Mouse (Mus musculus) A20 (cell line): Measurements from ENCODE around the gene Slc16a6.
A peak's percentile ranks its signal among the peaks of the same experiment; 100 is the strongest.

Experiments used
- DNase-seq: peaks from one replicate; pipeline ENCODE4 v3.0.0-alpha.2; 2011; ENCODE audit warnings: low read depth, low spot score

The Slc16a6 gene

DNA sequence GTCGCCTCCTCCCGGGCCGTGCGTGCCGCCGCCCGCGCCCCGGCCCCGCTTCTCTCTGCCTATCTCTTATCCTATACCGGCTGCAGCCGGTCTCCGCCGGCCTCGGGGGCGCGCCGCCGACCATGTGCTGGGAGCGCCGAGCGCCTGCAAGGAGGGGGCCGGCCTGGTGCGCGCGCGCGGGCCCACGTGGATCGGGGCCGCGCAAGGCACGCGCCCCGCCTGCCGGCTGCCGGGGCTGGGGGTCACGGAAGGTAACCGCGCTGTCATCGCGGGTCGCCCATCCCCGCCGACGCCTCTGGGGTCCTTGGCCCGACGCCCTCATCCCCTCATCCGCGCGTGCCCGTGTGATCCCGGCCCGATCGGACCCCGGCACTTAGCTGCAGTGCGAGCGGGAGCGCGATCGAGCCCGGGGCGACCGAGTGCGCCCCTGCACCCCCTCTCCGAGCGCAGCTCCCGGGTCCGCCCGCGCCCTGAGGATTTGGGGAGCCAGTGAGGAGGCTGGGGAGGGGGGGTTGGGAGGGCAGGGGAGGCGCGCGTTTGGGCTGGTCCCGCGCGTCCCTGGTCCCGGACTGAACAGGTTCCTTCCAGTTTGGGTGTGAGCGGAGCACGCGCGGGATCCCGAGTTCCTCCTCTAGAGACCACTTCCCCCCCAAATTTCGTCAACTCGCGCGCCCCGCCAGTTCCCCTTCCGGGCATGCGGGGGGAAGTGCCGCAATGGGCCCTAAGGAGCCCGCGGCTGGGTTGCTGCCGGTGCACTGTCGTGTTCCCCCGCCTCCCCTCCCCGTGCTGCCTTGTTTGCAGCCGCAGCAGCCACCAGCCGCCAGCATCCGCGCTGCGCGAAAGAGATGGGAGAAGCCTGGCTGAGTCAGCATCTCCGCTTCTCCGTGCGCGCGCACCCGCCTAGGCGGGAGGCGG, at the start of gene Slc16a6, which contains the start of gene Arsg:
Slc16a6 (minus strand) TSS at position 428 of the 915 bp plus-strand sequence.
Arsg (plus strand) TSS at position 204 of the 915 bp plus-strand sequence.
- peak; percentile 96 for DNase-seq

DNA sequence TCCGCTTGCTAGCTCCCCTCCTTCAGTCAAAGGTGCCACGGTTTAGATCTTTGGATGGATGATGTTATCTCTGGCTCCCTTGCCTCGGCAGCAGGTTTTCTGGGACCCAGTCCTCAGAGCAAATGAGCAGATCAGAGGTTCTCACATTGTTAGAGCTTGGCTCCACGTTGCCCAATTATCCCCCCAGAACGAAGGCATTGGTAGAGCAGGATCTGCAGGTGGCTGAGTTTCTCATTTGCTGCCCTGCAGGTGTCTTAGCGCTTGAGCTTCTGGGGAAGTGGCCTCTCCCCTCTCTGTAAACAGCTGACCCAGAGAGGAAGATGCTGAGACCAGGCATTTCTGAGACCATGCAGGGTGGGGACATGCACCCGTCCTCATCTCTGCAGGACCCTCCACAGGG, 47.6 kb upstream of the Slc16a6 start:
- peak; percentile 70 for DNase-seq

DNA sequence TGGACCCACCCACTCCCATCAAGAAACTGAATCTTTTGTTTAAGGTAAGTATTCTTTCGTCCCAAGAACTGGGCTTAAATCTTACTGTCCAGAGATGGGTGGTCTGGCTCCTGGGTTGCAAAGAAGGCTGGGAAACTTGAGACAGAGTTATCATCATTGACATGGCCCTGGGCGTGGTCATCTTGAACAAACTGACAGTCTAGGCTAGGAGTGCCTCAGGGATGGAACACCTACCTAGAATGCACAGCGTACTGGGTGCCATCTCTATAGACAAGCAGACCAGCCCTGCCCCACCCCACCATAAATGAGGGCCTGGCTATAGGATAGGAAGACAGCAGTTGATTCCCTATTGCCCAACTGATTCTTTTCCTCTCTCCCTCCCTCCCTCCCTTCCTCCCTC, 44.4 kb upstream of the Slc16a6 start:
- DNase-seq = no peak

DNA sequence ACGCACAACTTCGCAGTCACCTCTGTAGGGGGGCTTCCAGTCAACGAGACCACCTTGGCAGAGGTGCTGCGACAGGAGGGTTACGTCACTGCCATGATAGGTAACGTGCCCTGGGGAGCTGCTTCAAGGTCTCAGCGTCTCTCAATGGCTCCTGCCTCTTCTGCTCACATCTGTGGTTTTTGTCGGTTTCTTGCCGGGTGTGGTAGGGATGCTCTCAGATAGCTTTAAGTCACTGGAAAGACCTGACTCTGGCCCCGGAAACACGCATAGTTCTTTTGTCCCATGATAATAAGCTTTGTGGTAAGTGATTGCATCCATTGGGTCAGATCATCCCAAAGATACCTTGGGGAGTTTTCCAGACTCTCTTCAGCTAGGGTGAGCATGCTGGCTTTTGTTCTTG, 43.9 kb upstream of the Slc16a6 start:
- no peak for DNase-seq

DNA sequence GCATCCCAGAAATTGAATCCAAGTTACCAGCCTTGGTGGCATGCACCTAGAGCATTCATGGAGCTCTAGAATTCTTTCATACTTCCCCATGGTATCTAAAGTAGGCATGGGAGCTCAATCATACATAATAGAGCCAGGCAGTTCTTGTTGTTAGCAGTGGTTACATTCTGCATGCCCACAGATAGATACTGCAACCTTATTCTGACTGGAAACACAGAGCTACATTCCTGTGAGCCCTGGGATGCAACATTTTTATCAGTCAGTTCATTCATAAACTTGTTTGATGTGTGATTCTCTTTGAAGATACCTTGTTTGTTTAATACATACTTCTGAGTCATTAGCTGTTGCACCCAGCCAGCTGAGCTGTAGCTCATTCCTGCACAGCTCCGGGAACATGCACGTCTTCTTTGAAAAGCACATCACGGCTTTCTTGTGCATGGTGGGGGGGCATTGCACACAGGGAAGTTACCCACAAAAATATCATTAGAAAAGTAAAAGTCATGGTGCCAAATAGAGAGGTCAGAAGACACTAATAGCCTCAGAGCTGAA, 40.7 kb upstream of the Slc16a6 start:
- no peak for DNase-seq

DNA sequence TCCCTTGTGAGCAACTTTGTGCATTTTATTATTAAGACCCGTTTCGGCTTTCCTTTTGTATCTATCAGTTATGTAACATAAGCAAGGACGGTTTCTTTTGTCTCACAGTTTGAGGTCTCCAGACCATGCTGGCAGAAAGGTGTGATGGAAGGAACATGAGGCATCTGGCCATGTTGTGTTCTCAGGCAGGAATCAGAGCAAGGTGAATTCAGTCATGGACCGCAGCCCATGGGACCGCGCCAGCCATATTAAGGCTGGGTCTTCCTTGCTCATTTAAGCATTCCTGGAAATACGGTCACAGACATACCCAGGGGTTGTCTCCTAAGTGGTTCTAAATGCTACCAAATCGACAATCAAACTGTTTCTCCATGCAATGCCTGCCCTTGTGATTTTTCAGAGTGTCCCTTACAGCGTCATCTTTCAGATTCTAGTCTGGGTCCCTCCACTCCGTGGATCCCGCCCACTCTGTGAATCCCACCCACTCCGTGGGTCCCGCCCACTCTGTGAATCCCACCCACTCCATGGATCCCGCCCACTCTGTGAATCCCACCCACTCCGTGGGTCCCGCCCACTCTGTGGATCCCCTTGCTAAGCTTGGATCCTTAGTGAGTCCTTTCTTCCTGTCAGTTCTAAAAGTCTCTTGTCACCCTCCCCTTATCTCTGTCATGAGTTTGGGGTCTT, 39.7 kb upstream of the Slc16a6 start:
- DNase-seq = no peak

DNA sequence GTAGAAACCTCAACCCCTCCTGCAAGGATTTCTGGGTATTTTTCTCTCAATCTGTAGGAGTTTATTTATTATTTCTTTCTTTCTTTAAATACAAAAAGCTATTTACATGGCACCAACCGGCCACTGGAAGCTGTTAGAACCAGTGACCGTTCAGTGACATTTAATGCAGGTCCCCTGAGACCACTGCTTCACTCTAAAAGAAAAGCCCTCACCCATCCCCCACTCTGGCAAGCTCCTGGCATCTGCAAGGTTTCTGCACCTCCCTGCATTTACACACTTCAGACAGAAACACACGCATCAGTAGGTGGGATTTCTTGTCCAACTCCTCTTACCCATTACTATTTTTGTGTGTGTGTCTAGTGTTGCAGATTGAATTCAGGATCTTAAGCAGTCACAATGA, 33.7 kb upstream of the Slc16a6 start:
- no peak for DNase-seq

DNA sequence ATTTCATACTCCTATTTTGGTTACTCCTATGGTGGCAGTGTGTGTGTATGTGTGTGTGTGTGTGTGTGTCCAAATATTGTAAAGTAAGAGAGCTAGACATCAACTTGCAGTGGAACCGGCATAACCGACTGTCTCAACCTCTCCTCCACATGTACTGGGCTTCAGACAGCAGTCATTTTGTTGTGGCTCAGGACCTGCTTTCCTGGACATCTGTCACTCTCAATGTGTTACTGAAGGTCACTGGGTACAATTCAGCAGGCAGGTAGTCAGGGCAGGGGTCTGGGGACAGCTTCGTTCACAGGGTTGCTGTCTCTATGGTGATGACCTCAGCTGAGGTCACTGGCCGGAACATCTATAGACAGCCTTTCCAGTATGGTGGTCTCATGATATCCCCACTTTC, 32.4 kb upstream of the Slc16a6 start:
- DNase-seq = no peak

DNA sequence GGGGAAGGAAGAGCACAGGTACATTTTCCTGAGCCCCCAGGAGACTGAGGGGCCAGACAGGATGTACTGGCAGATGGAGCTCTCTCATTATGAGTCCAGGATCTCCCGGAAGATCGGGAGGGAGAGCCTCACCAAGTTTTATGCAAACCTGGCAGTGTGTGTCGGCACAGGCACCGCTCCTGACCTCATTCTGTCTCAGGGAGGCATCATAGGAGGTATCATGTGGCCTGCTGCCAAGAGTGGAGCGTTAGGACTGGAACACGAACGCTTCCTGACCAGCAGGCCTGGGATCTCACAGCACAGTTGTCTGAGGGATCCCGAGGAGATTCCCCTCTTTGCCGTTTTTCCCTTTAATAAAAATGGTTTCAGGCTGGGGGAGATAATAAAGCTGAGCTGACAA, 31.6 kb upstream of the Slc16a6 start:
- DNase-seq = no peak

DNA sequence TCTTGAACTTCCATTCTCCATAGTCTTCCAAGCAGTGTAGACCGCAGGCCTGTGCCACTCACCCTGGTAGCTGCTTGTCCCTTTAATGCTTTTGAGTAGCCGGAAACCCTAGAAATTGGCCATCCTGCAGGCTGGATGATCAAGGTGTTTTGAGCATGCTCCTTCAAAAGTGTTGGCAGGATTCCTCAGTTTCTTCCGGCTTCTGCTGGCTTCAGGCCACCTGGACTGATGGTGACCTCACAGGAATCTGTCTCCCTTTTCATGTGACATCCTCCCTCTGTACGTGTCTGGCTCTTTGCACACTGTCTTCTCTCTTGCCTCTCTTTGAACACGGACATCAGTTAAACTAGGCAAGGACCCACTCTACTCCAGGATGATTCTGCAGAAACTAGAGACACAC, 26.8 kb upstream of the Slc16a6 start:
- DNase-seq = no peak

DNA sequence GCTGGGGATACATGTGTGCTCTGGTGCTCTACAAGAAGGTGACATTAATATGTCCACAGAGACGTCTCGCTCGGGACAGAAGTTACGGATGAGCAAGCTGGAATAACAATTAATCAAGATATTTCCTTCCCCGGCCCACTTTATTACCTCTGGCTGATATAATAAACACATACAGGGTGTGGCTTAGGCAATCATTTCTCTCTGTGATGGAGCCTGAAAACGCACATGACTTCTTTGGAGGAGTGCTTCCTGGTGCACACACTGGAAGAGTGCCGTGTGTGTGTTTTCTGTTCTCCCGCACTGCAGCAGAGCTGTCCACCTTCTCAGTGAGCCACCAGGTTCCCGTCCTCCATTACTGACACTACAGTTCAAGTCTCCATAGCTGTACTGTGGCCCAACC, 24.6 kb upstream of the Slc16a6 start:
- no peak for DNase-seq

DNA sequence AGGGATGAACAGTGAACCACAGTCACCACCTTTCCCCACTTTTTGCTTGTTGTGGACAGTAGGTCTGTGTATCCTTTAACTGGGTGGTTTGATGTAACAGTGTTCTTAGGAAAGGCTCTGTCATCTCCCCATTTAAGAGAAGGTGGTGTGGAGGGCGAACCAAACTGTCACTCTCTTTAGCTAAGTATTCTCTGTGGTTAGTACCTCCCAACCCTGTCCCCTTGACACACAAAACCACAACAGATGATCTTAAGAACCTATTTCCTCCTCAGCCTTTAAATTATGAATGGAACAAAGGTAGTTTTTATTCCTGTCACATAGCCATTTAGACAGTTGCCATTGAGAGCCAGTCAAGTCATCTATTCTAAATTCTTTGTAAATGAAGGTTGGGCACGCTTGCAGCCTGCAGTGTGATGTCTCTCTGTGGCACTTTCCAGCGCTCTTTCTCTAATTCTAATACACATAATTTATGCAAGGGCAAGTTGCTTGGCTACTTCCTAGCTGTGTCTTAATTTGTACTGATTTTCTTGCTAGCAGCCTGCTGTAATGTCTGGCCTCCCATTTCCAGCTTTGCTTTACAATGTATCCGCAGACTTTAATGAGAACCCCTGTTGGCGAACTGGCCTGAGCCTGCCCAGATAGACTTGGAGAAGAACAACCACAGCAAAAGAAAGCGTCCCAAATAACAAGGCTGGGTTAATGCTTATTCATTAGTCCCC, 23.8 kb upstream of the Slc16a6 start:
- peak; percentile 63 for DNase-seq

DNA sequence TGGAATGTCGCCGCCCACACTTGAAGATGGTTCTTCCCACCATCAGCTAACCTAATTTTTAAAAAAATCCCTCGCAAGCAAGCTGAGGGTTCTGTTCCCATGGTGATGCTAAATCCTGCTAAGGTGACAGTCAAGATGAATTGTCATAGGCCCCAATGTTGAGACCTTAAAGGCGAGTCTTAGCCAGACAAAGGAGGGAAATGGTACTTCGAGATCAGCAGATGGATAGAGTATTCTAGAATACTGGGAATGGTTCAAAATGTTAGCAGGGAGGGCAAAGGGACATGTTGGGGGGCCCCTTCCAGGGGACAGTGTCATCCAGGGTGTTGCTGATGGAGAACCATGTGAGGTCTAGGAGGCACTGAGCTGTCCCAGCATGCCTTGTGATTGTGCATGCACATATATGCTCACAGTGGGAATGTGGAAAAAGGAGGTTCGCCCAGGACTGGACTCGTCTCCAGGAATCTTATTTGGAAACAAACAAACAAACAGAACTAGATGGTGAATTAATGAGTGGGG, 23.1 kb upstream of the Slc16a6 start:
- DNase-seq = no peak

DNA sequence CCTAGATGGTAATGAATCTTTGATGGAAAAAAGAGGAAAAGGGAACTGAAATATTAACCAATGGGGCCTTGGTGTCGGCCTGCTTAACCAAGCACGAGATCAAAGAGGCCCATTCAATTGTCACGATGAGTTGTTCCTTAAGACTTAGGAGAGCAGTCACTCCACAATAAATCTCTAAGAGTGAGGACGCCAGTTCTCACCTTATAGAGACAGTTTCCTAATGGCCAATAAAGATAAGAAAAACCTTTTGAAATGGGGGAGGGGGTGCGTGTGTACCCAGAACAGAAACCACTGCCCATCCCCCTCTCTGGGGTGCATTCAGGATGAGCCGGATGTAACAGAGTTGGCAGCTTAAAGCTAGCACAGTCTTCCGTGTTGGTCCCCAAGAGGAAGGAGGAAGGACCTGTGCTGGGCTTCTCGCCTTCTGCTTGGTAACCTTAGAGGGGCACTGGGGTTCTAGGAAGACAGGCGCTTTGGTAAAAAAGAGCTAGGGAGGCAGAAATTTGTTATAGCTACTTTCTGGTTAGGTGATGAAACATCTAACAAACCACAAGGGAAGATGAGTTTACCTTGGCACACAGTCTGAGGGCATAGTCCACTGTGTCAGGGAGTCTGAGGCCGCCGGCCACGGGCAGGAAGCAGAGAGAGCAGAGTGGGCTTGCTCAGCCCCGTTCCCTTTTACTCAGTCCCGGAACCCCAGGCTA, 22.5 kb upstream of the Slc16a6 start:
- DNase-seq = peak; percentile 77

DNA sequence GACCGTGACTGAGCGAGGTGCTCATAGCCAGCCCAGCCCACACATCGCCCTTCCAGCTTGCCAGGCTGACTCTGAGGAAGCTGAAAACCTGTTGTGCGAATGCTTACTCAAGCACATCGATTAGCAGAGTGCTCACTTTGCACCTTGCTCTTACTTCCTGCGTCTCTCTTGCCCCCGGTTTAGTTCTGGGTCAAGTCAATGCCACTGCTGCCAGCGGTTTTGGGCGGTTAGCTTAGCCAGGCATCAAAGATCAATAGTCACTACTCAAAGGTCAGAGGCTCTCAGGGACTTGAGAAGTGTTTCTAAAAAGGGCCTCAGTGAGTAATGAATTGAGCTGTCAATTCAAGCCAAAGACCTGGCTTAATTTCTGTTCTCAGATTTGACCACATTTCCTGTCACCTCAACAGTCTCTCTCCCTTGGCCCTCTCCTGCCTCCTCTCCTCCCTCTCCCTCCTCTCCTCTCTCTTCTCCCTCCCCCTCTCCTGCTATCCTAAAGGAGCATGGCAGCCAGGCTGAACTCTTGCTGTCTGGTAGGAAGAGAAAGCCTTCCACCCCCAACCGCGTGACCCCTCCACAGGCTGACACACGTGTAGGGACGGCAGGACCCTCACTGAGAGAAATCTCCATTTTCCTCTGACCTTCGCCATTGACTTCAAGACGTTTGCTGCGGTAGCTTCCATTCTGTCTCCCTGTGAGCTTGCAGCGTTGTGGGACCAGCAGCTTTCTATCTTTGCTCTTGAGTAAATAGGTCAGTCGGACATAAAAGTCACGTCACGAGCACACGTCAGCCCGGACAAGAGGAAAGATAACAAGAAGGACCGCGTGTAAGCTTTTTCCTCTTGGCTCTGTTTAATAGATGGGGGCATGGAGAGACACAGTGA, 21.7 kb upstream of the Slc16a6 start:
- peak; percentile 91 for DNase-seq

DNA sequence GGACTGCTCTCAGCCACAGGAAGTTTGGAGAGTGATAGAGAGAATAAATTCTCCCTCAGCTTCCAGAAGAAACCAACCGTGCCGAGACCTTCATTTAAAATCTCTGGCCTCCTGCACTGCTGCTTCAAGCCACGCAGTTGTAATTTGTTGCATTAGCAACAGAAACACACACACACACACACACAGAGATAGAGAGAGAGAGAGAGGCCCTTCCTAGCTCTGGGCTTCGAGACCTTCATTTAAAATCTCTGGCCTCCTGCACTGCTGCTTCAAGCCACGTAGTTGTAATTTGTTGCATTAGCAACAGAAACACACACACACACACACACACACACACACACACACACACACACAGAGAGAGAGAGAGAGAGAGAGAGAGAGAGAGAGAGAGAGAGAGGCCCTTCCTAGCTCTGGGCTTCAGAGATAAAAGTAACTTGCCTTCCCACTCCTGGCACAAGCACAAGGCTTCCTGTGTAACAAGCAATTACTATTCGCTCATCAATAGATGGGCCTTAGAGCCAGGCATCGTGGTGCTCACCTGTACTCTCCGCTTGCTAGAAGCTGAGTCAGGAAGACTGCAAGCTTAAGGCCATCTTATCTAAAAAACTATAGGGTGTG, 19.6 kb upstream of the Slc16a6 start:
- DNase-seq = peak; percentile 22

DNA sequence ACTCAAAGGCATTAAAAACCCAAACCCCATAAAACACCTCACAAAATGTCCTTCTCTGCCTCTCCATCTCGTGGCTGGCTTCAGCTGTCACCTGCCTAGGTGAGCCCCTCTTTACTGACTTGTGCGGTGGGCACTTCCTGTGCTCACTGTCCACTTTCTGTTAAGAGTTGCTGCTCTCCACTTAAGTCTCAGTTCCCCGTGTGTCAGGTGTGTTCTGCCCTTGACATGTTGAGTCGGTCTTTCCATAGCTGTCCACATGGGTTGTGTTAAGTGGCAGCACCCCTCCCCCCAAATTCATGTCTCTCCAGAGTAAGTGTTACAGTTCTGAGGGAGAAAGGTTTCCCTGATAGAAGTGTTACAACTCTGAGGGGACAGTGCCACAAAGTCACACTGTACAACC, 18.4 kb upstream of the Slc16a6 start:
- peak; percentile 79 for DNase-seq

DNA sequence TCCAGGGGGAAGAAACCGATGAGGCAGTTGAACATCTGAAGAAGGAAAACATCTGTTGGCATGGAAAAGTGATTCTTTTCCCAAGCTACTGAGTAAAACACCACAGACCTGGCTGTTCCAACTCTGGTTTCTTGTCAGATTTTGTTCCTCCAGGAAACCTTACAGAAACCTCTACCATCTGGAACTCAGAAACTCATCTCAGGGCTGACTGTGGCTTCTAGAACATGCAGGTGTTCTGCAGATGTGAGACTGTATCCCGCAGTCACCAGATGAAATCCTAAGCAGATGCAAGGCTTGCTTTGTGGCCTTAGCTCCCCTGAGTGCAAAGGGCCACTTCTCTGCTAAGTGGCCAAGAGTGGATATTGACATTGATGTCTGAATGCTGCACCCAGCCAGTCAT, 16.4 kb upstream of the Slc16a6 start:
- peak; percentile 26 for DNase-seq

DNA sequence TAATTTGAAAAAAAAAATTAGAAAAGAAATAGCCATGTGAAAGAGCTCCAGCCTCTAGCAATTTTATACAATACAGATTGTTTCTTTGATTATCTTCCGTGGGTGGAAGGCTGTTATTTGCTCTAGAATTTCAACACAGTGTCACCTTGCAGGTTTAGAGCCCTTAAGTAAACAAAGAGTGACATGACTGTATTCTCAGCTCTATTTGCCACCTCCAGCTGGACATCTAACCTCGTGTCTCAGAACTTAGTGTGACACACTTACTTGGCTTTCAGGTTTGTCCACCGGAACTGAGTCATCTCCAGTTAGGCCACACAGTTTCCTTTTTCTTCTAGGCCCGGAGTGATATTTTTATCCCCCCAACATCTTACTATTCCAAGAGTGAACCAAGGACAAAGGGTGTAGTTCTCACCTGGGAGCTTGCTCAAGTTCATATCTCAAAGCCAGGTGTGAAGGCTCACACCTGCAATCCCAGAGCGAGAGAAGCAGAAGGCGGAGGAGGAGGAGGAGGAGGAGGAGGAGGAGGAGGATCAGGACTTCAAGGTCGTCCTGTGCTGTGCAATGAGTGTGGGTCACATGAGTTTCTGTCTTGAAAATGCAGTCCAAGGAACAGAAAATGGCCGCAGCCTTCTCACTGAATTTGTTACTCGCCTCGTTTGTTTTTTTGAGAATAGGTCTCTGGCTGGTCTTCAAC, 14.7 kb upstream of the Slc16a6 start:
- DNase-seq = no peak
